Mouse (Mus musculus) kidney, adult 18-20 months (tissue): ENCODE results near the gene Scarb1.

Experiments
- DNase-seq: peaks from one replicate; pipeline ENCODE4 v3.0.0; 2021

Gene Scarb1

GRCm38 (mm10) chr5:125232443-125232979 is 108.4 kb downstream of the Scarb1 start:
- no peak for DNase-seq

GRCm38 (mm10) chr5:125230463-125230862 is 110.4 kb downstream of the Scarb1 start:
- no peak for DNase-seq

GRCm38 (mm10) chr5:125229097-125229496 is 111.8 kb downstream of the Scarb1 start:
- DNase-seq: no peak

GRCm38 (mm10) chr5:125227699-125228098 is 113.2 kb downstream of the Scarb1 start:
- no peak for DNase-seq
